Mouse (Mus musculus) neural tube, embryonic 12.5 days (tissue): ENCODE data around the gene Arhgap42. TPM values are rescaled to one million over a fixed set of nuclear protein-coding genes. Genes with fewer than 3 reads are reported as not detected.

Experiments used
- ATAC-seq: fragments of 200-750 bp; cut with Nextera tagmentation; 2 replicates; pipeline ENCODE4 v1.8.0; 2017; ENCODE audit warnings: low read depth, mild to moderate bottlenecking, moderate TSS enrichment, moderate library complexity; ENCODE audit not compliant: low FRiP score
- H3K27ac ChIP-seq: fragments of 300-500 bp; sonication (generic); 2 replicates; pipeline ENCODE4 v1.5.1; 2016
- H3K27me3 ChIP-seq: fragments of 300-500 bp; sonication (generic); replicated peaks from 2 replicates; pipeline ENCODE4 v1.6.1; 2016; ENCODE audit warnings: mild to moderate bottlenecking
- H3K36me3 ChIP-seq: fragments of 300-500 bp; sonication (generic); 2 replicates; pipeline ENCODE4 v1.6.1; 2016; ENCODE audit warnings: mild to moderate bottlenecking
- H3K4me1 ChIP-seq: fragments of 300-500 bp; sonication (generic); 2 replicates; pipeline ENCODE4 v1.6.1; 2016
- H3K4me2 ChIP-seq: fragments of 300-500 bp; sonication (generic); replicated peaks from 2 replicates; pipeline ENCODE4 v1.6.1; 2016; ENCODE audit warnings: mild to moderate bottlenecking
- H3K4me3 ChIP-seq: fragments of 300-500 bp; sonication (generic); 2 replicates; pipeline ENCODE4 v1.5.1; 2016
- H3K9ac ChIP-seq: fragments of 300-500 bp; sonication (generic); 2 replicates; pipeline ENCODE4 v1.6.1; 2016; ENCODE audit warnings: mild to moderate bottlenecking
- H3K9me3 ChIP-seq: fragments of 300-500 bp; sonication (generic); 2 replicates; pipeline ENCODE4 v1.6.1; 2016; ENCODE audit warnings: mild to moderate bottlenecking
- WGBS: fragments of 180-500 bp; shearing (Covaris S2); methylation state at CpG from one replicate; pipeline ENCODE4 v1.1.7; 2016; 5-methylcytosine and 5-hydroxymethylcytosine counted together
- polyA plus RNA-seq: library from polyadenylated mRNA; unstranded; fragments of >200 nt; fragmentation: Nextera tagmentation; extraction: Ambion mirVana; gene quantifications from 2 replicates; pipeline ENCODE4 v1.2.1, GENCODE M21; 2016

Gene Arhgap42
- polyA plus RNA-seq, 1 experiment from 2014 or later, result 25.5 TPM

DNA sequence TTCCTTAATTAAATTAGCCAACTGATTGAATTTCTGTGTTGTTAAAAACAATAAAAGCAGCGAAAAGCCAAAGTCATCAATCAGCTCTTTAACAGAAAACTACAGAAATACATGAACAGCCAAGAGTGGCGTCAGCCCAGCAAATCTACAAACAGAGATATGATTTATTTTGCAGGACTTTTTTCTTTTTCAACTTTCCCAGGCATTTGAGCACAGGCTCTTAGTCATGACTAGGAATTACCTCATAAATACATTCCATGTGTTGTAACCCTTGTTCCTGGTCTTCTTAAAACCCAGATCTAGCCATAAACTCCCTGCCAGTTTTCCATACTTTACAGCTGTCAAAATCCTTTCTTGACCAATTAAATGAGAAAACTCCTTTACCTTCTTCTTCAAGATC is 114.7 kb downstream of the Arhgap42 start:
- H3K36me3 ChIP-seq, result no peaks in the 10 kb centered on the region
- WGBS, result 78% methylated on average over 2 of the region's 2 CpGs
- ATAC-seq, result no peak
- no peak overlapping the region for H3K9ac ChIP-seq
- no peaks in the 10 kb centered on the region for H3K4me1 ChIP-seq
- no peaks in the 10 kb centered on the region for H3K9me3 ChIP-seq
- no peaks in the 10 kb centered on the region for H3K27me3 ChIP-seq
- H3K27ac ChIP-seq, result no peak overlapping the region
- H3K4me2 ChIP-seq, result no peak overlapping the region
- no peak overlapping the region for H3K4me3 ChIP-seq

- H3K27ac ChIP-seq, result no peak overlapping the region
- no peaks in the 10 kb centered on the region for H3K9me3 ChIP-seq
- no peaks in the 10 kb centered on the region for H3K36me3 ChIP-seq
- no peak overlapping the region for H3K4me3 ChIP-seq
- ATAC-seq, result no peak
- no peak overlapping the region for H3K4me2 ChIP-seq
- 84% methylated on average over 3 of the region's 3 CpGs for WGBS
- no peaks in the 10 kb centered on the region for H3K4me1 ChIP-seq
- H3K27me3 ChIP-seq, result no peaks in the 10 kb centered on the region
- H3K9ac ChIP-seq, result no peak overlapping the region
Observed at GRCm38 (mm10) chr9:9114266-9114665, 124.6 kb downstream of the Arhgap42 start.

- no peak overlapping the region for H3K4me3 ChIP-seq
- no peak overlapping the region for H3K4me2 ChIP-seq
- 86% methylated on average over 1 of the region's 1 CpGs for WGBS
- H3K4me1 ChIP-seq, result no peaks in the 10 kb centered on the region
- H3K27ac ChIP-seq, result no peak overlapping the region
- ATAC-seq, result no peak
- no peaks in the 10 kb centered on the region for H3K9me3 ChIP-seq
- H3K27me3 ChIP-seq, result no peaks in the 10 kb centered on the region
- H3K9ac ChIP-seq, result no peak overlapping the region
- no peaks in the 10 kb centered on the region for H3K36me3 ChIP-seq
Observed at GRCm38 (mm10) chr9:9113847-9114246, 125.1 kb downstream of the Arhgap42 start.

- 86% methylated on average over 4 of the region's 4 CpGs for WGBS
- no peak for ATAC-seq
Observed at GRCm38 (mm10) chr9:9112921-9113320, 126.0 kb downstream of the Arhgap42 start.

GRCm38 (mm10) chr9:9107697-9108096 is 131.2 kb downstream of the Arhgap42 start:
- H3K36me3 ChIP-seq, result no peaks in the 10 kb centered on the region
- no peak for ATAC-seq
- H3K4me2 ChIP-seq, result no peak overlapping the region
- no peak overlapping the region for H3K4me3 ChIP-seq
- no peak overlapping the region for H3K9ac ChIP-seq
- no peaks in the 10 kb centered on the region for H3K4me1 ChIP-seq
- no peaks in the 10 kb centered on the region for H3K9me3 ChIP-seq
- no peak overlapping the region for H3K27ac ChIP-seq
- H3K27me3 ChIP-seq, result no peaks in the 10 kb centered on the region

More at GRCm38 (mm10) chr9:9112921-9113320, 126.0 kb downstream of the Arhgap42 start:
- Histone ChIP-seq H3K27ac (no peak overlapping the region), H3K9ac (no peak overlapping the region), H3K4me3 (no peak overlapping the region), H3K9me3 (no peaks in the 10 kb centered on the region), H3K4me2 (no peak overlapping the region), H3K27me3 (no peaks in the 10 kb centered on the region), H3K36me3 (no peaks in the 10 kb centered on the region), H3K4me1 (no peaks in the 10 kb centered on the region)

DNA sequence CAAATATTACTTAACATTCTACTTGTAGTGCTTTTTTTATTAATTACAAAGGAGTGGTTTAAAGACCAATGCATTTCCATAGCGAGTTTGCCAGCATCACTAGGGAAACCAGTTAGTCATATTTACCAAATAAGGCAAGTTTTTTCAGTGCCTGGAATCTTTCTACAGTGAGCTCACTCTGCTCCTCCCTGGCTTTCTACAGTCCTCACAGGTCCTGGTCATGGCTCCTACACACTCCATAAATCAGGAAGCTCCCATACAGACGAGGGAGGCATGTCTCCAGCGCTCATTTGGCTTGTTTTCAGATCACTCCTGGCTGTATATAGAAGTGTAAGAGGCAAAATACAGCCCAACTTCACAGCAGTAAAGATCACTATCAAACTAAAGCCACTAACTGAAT is 134.1 kb downstream of the Arhgap42 start:
- no peak for ATAC-seq
- no peak overlapping the region for H3K4me2 ChIP-seq
- no peaks in the 10 kb centered on the region for H3K36me3 ChIP-seq
- no peaks in the 10 kb centered on the region for H3K27me3 ChIP-seq
- WGBS, result 78% methylated on average over 3 of the region's 3 CpGs
- H3K9me3 ChIP-seq, result no peaks in the 10 kb centered on the region
- no peaks in the 10 kb centered on the region for H3K4me1 ChIP-seq
- no peak overlapping the region for H3K4me3 ChIP-seq
- H3K9ac ChIP-seq, result no peak overlapping the region
- no peak overlapping the region for H3K27ac ChIP-seq

DNA sequence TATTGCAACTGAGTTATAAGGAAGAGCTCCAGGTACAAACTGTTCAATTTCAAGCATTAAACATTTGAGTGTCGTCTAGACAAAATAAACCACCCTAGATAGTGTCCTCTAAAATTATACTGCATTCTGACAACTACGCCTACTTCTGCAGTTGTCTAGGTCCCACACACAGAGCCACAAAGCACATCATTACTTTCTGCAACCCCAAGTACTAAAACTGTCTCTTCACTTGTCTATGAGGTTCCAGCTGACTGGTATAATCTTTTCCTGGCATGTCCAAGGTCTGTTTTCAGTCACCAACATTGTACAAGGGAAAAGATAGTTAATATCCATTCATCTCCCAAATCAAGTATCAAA is 136.8 kb downstream of the Arhgap42 start:
- Histone ChIP-seq H3K27me3 (no peaks in the 10 kb centered on the region), H3K4me1 (no peaks in the 10 kb centered on the region), H3K4me2 (no peak overlapping the region), H3K36me3 (no peaks in the 10 kb centered on the region), H3K9me3 (no peaks in the 10 kb centered on the region), H3K4me3 (no peak overlapping the region), H3K9ac (no peak overlapping the region), H3K27ac (no peak overlapping the region)
- ATAC-seq, result no peak
- 96% methylated on average over 2 of the region's 2 CpGs for WGBS

GRCm38 (mm10) chr9:9101482-9102157 is 137.3 kb downstream of the Arhgap42 start:
- Histone ChIP-seq H3K9ac (no peak overlapping the region), H3K27ac (no peak overlapping the region), H3K4me1 (no peaks in the 10 kb centered on the region), H3K9me3 (no peaks in the 10 kb centered on the region), H3K4me2 (no peak overlapping the region), H3K27me3 (no peaks in the 10 kb centered on the region), H3K4me3 (no peak overlapping the region), H3K36me3 (no peaks in the 10 kb centered on the region)
- WGBS, result 80% methylated on average over 12 of the region's 12 CpGs
- no peak for ATAC-seq

DNA sequence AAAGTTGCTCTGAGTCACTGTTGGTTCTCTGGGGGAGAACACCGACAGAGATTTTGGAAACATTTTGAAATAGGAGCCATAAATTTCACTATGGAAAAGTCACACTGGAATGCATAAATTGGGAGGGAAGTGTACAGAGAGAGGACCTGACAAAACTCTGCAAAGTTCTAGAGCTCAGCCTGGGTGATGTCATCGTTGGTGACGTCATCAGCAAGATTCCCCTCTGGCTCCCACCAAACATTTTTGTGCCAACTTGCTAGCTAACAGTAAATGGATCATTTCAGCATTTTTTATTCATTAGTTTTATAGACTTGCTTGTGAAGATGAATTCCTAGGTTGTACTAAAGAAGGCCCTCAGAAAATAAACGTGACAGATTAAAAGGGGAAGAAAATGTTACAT is 137.8 kb downstream of the Arhgap42 start:
- no peak for ATAC-seq
- Histone ChIP-seq H3K27me3 (no peaks in the 10 kb centered on the region), H3K9ac (no peak overlapping the region), H3K4me2 (no peak overlapping the region), H3K27ac (no peak overlapping the region), H3K36me3 (no peaks in the 10 kb centered on the region), H3K4me3 (no peak overlapping the region), H3K4me1 (no peaks in the 10 kb centered on the region), H3K9me3 (no peaks in the 10 kb centered on the region)
- 89% methylated on average over 4 of the region's 4 CpGs for WGBS

GRCm38 (mm10) chr9:9097835-9098234 is 141.1 kb downstream of the Arhgap42 start:
- H3K9ac ChIP-seq, result no peak overlapping the region
- no peak overlapping the region for H3K27ac ChIP-seq
- H3K4me1 ChIP-seq, result no peaks in the 10 kb centered on the region
- no peak overlapping the region for H3K4me2 ChIP-seq
- ATAC-seq, result no peak
- no peaks in the 10 kb centered on the region for H3K27me3 ChIP-seq
- no peaks in the 10 kb centered on the region for H3K9me3 ChIP-seq
- no peaks in the 10 kb centered on the region for H3K36me3 ChIP-seq
- H3K4me3 ChIP-seq, result no peak overlapping the region
- 93% methylated on average over 4 of the region's 4 CpGs for WGBS

DNA sequence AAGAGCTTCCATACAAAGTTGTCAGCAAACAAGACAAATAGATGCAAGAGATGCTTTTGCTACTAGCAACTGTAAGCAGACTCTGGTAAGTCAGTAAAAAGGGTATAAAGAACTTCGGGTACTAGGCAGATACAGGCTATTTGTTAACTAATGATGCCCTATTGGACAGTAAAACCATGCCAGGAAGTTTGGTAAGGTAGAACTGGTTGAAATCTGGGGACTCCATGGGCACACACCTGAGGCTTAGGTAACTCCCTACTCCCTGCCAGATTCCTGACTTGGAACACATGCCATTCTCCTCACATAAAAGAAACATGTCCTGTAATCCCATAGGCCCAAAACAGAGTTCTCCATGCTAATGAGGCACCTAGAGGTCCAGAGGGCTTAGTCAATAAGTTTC is 142.1 kb downstream of the Arhgap42 start:
- Histone ChIP-seq H3K27me3 (no peaks in the 10 kb centered on the region), H3K4me3 (no peak overlapping the region), H3K9ac (no peak overlapping the region), H3K4me2 (no peak overlapping the region), H3K36me3 (no peaks in the 10 kb centered on the region), H3K27ac (no peak overlapping the region), H3K9me3 (no peaks in the 10 kb centered on the region), H3K4me1 (no peaks in the 10 kb centered on the region)
- ATAC-seq, result no peak
- 89% methylated on average over 1 of the region's 1 CpGs for WGBS

GRCm38 (mm10) chr9:9093096-9093495 is 145.8 kb downstream of the Arhgap42 start:
- Histone ChIP-seq H3K36me3 (no peaks in the 10 kb centered on the region), H3K4me2 (no peak overlapping the region), H3K9me3 (no peaks in the 10 kb centered on the region), H3K4me3 (no peak overlapping the region), H3K27ac (no peak overlapping the region), H3K4me1 (no peaks in the 10 kb centered on the region), H3K27me3 (no peaks in the 10 kb centered on the region), H3K9ac (no peak overlapping the region)
- WGBS, result 63% methylated on average over 1 of the region's 1 CpGs
- no peak for ATAC-seq

DNA sequence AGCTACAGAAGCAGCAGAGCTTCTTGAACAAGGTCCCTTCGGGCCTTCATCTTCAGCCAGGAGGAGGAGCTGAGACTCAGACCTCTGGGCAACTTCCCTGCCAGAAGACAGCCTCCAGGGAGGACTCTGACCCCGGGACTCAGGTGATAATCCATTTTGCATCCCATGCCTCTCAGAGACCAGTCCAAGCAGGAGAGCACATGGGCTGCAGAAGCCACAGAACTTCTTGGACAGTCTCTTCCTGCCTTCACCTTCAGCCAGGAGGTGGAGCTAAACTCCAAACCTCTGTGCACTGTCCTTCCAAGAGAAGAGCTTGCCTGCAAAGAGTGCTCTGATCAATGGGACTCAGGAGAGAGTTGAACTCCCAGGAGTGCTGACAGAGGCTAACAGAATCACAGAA is 155.5 kb downstream of the Arhgap42 start:
- H3K4me1 ChIP-seq, result no peaks in the 10 kb centered on the region
- 84% methylated on average over 2 of the region's 2 CpGs for WGBS

More for the DNA sequence above, 155.5 kb downstream of the Arhgap42 start:
- Histone ChIP-seq H3K36me3 (no peaks in the 10 kb centered on the region), H3K9me3 (no peaks in the 10 kb centered on the region), H3K9ac (no peak overlapping the region), H3K27ac (no peak overlapping the region), H3K4me2 (no peak overlapping the region), H3K27me3 (no peaks in the 10 kb centered on the region), H3K4me3 (no peak overlapping the region)
- ATAC-seq, result no peak
